Mouse (Mus musculus): Measurements from ENCODE around the gene Arhgap24.

GRCm38 (mm10) chr5:102563971-102564370 lies 82.8 kb downstream of the Arhgap24 start:
- TF ChIP-seq POLR2A (IDR thresholded peaks at IDR 0.05; ENCODE audit: extremely low read depth, insufficient read depth, low read length) (no peak), CTCF (IDR thresholded peaks at IDR 0.05; ENCODE audit: low read depth, low read length) (no peak)
